Mouse (Mus musculus) right cerebral cortex, postnatal 25 days (tissue): ENCODE results near the gene Serpina3j.
A peak's percentile ranks its signal among the peaks of the same experiment; 100 is the strongest.
"Not testable (repeated sequence)": the region's sequence is repeated elsewhere in the genome, so short reads cannot be mapped to it uniquely, and the experiment has no call there.

ENCODE experiments used
- DNase-seq: peaks from one replicate; pipeline ENCODE4 v3.0.0; 2022

Gene Serpina3j

GRCm38 (mm10) chr12:104314253-104314652, at the start of gene Serpina3j:
Gene Serpina3j (plus strand): TSS chr12:104314553.
- no peak for DNase-seq

GRCm38 (mm10) chr12:104266374-104266773, 48.0 kb upstream of the Serpina3j start:
- DNase-seq = no peak

- DNase-seq = no peak
These were observed 35.9 kb upstream of the Serpina3j start for GRCm38 (mm10) chr12:104278216-104279055.

- no peak for DNase-seq
These were observed 35.3 kb upstream of the Serpina3j start for GRCm38 (mm10) chr12:104279056-104279435.

- DNase-seq = no peak
These were observed 31.0 kb upstream of the Serpina3j start for GRCm38 (mm10) chr12:104283380-104283779.

GRCm38 (mm10) chr12:104288336-104288735, 26.0 kb upstream of the Serpina3j start:
- no peak for DNase-seq

GRCm38 (mm10) chr12:104289872-104290271, 24.5 kb upstream of the Serpina3j start:
- DNase-seq = no peak

- no peak for DNase-seq
These were observed 20.4 kb upstream of the Serpina3j start for GRCm38 (mm10) chr12:104293963-104294362.

GRCm38 (mm10) chr12:104298049-104298448, 16.3 kb upstream of the Serpina3j start:
- DNase-seq = no peak

- no peak for DNase-seq
These were observed 8.4 kb upstream of the Serpina3j start for GRCm38 (mm10) chr12:104305991-104306390.

- DNase-seq = no peak
These were observed 8.1 kb downstream of the Serpina3j start for GRCm38 (mm10) chr12:104322454-104322853.

- DNase-seq = no peak
These were observed 17.3 kb downstream of the Serpina3j start for GRCm38 (mm10) chr12:104331701-104332100.

- DNase-seq = not testable (repeated sequence)
These were observed 22.5 kb downstream of the Serpina3j start for GRCm38 (mm10) chr12:104336873-104337272.

- DNase-seq = not testable (repeated sequence)
These were observed 23.9 kb downstream of the Serpina3j start, which contains the start of the genes Serpina3k and Serpina3m for GRCm38 (mm10) chr12:104338226-104338625. Gene Serpina3k (plus strand): TSS chr12:104338486. Gene Serpina3m (plus strand): TSS chr12:104338486.

GRCm38 (mm10) chr12:104338705-104339104, 24.4 kb downstream of the Serpina3j start:
- no peak for DNase-seq

- DNase-seq = not testable (repeated sequence)
These were observed 28.1 kb downstream of the Serpina3j start for GRCm38 (mm10) chr12:104342489-104342888.

GRCm38 (mm10) chr12:104345181-104345580, 30.8 kb downstream of the Serpina3j start:
- no peak for DNase-seq

- DNase-seq = no peak
These were observed 31.4 kb downstream of the Serpina3j start for GRCm38 (mm10) chr12:104345707-104346106.

GRCm38 (mm10) chr12:104347091-104347490, 32.7 kb downstream of the Serpina3j start:
- DNase-seq = no peak

GRCm38 (mm10) chr12:104351812-104352211, 37.5 kb downstream of the Serpina3j start:
- peak; percentile 38 for DNase-seq

- DNase-seq = no peak
These were observed 41.7 kb downstream of the Serpina3j start for GRCm38 (mm10) chr12:104356006-104356405.

- DNase-seq = no peak
These were observed 55.6 kb downstream of the Serpina3j start for GRCm38 (mm10) chr12:104369986-104370385.
